Mouse (Mus musculus): ENCODE results near the gene Plch2.

The Plch2 gene

GRCm38 (mm10) chr4:154983767-154984166 lies 72.8 kb downstream of the Plch2 start:
- no peak for DNase-seq

GRCm38 (mm10) chr4:154982247-154983120 lies 74.1 kb downstream of the Plch2 start:
- DNase-seq = no peak

- DNase-seq = peak; percentile 75
These were observed 75.1 kb downstream of the Plch2 start for GRCm38 (mm10) chr4:154981530-154981929.

GRCm38 (mm10) chr4:154981076-154981475 lies 75.5 kb downstream of the Plch2 start:
- DNase-seq = peak; percentile 72

- no peak for DNase-seq
These were observed 76.5 kb downstream of the Plch2 start for GRCm38 (mm10) chr4:154980110-154980509.

- DNase-seq = peak; percentile 33
These were observed 82.4 kb downstream of the Plch2 start for GRCm38 (mm10) chr4:154974163-154974611.

GRCm38 (mm10) chr4:154972546-154972945 lies 84.0 kb downstream of the Plch2 start:
- DNase-seq = no peak

- DNase-seq = peak; percentile 74
These were observed 89.4 kb downstream of the Plch2 start for GRCm38 (mm10) chr4:154967173-154967572.

GRCm38 (mm10) chr4:154965856-154966255 lies 90.7 kb downstream of the Plch2 start:
- DNase-seq = no peak

GRCm38 (mm10) chr4:154964581-154965235 lies 91.9 kb downstream of the Plch2 start:
- DNase-seq = no peak

- peak; percentile 97 for DNase-seq
These were observed 92.5 kb downstream of the Plch2 start, which contains the start of gene Pank4 for GRCm38 (mm10) chr4:154963901-154964580. Gene Pank4 (plus strand): TSS chr4:154964123.

- no peak for DNase-seq
These were observed 93.3 kb downstream of the Plch2 start for GRCm38 (mm10) chr4:154963190-154963836.

GRCm38 (mm10) chr4:154962683-154963082 lies 93.9 kb downstream of the Plch2 start:
- DNase-seq = no peak

GRCm38 (mm10) chr4:154961911-154962310 lies 94.7 kb downstream of the Plch2 start:
- DNase-seq = peak; percentile 62

GRCm38 (mm10) chr4:154961226-154961738 lies 95.3 kb downstream of the Plch2 start:
- no peak for DNase-seq

- DNase-seq = no peak
These were observed 95.8 kb downstream of the Plch2 start, which contains the start of gene Hes5 for GRCm38 (mm10) chr4:154960690-154961225. Gene Hes5 (plus strand): TSS chr4:154960923.

GRCm38 (mm10) chr4:154960021-154960689 lies 96.4 kb downstream of the Plch2 start:
- no peak for DNase-seq

GRCm38 (mm10) chr4:154958621-154959020 lies 98.0 kb downstream of the Plch2 start:
- DNase-seq = no peak

GRCm38 (mm10) chr4:154958171-154958570 lies 98.4 kb downstream of the Plch2 start:
- DNase-seq = no peak

- DNase-seq = no peak
These were observed 99.1 kb downstream of the Plch2 start for GRCm38 (mm10) chr4:154957289-154957993.

GRCm38 (mm10) chr4:154956604-154957003 lies 100.0 kb downstream of the Plch2 start:
- DNase-seq = no peak

Data from lung, postnatal 36 days (tissue).